Mouse (Mus musculus) induced T-regulatory cell, adult 2 months (primary cell): ENCODE data around the gene Cand2.

Source experiments
- DNase-seq: peaks from one replicate; pipeline ENCODE4 v3.0.0-alpha.2; 2012; ENCODE audit warnings: low read depth

Gene Cand2

DNA sequence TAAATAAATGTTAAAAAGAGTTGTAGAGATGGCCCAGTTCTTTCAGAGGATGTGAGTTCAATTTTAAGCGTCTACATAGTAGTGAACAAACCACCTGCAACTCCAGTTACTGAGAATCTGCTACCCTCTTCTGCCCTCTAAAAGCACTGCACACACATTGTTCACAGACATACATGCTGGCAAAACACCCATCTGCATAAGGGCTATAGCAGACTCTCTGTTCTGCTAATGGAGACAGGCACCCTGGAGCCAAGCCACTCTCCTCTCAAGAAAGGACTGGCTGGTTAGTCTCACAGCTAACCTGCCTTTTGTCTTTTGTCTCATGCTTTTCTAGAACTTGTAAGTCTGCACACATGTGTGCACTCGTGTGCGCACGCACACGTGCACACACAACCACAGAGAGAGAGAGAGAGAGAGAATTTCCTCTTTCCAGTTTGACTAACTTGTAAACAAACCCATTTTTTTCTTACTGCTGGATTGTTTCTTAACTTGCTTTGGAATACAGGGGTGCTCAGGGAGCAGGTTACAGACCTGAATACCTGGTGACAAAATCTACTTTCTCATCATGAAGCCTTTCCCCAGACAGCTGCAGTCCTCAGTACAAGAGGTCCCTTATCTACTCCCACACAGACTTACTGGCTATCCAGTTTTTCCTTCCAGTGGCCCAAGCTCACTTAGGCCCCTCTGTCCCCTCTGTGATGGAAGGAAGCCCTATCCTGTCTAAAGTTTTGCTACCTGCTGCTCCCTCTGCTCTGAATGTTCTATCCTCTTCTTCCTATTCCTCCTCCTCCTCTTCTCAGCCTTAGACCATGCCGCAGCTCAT lies 56.7 kb downstream of the Cand2 start:
- DNase-seq = no peak

DNA sequence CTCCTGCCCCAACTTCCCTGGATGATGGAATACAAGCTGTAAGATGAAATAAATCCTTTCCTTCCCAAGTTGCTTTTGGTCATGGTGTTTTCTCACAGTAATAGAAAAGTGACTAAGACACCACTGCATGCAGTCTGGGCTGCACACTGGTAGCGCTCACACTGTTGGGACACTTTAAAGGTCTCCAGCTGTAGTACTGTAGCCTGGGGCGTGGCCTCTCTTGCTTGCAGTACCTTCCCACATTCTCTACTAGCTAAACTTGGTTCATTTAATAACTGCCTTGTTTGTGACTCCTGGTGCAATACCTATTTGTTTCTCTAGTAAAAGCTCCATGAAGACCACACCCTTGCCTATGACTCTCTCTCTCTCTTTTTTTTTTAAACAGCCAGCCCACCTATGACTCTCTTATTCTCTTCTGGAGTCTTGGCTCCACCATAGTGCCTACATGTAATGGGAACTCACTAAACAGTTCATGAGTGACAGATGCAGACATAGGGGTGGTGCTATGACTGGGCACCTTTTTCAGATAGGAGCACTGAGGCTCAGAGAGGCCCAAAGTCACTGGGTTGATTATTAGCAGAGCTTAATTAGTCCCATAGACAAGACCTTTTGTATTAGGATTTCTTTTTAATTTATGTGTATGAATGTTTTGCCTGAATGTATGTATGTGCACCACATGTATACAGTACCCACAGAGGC lies 58.0 kb downstream of the Cand2 start:
- no peak for DNase-seq

DNA sequence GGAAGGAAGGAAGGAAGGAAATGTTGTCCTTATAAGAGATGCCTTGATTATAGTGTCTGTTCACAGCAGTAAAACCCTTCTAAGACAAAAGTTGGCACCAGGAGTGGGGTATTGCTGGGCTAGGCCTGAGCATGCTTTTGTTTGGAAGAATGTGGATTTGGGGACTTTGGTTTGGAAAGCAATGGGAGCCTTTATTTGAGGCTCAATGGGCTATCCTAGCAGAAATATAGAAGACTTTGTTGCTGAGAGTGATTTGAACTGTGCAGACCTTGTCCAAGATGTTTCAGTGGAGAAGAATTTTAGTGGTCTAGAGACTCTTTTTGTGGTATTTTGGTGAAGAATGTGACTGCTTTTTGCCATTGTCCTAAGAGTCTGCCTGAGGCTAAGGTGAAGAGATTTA lies 59.5 kb downstream of the Cand2 start:
- DNase-seq = no peak

DNA sequence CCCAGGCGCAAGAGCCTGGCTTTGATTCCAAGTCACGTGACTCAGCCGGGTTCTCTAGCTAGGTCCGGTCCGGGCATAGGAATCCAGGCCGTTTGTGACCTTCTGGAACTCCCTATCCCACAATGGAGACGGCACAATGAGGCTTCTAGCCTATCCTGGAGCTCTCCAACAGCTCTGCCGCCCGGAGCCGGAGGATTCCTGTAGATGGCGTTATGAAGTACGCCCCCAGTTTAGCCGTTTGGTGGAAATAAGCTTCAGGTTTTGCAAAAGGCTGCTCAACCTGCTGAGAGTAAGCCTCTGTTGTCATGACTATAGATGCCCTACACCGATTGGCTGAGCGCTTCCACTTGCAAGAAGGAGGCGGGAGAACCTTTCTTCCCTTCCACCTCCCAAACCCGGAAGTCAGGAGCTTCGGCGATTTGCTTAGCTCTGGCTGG lies 63.8 kb downstream of the Cand2 start, which contains the start of gene Efcab12:
TSS of gene Efcab12 (minus strand) at position 252 of the 437 bp plus-strand sequence.
- DNase-seq = peak; percentile 84

DNA sequence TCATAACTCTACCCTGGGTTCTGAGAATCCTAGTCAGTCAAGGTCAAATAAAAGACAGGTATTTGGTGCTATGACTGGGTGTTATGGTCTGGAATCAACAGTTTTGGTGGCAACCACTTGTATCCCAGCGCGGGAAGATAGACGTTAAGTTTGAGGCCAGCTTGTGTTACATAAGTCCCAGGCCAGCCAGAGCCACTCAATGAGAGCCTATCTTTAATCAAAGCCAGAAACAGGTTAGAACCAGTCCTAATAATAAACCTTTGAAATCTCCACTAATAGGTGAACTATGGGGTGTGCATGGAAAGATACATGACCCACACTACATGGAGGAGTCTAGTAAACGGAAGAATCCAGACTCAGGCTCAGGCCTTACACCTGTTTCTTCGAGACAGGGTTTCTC lies 64.4 kb downstream of the Cand2 start:
- peak; percentile 25 for DNase-seq

DNA sequence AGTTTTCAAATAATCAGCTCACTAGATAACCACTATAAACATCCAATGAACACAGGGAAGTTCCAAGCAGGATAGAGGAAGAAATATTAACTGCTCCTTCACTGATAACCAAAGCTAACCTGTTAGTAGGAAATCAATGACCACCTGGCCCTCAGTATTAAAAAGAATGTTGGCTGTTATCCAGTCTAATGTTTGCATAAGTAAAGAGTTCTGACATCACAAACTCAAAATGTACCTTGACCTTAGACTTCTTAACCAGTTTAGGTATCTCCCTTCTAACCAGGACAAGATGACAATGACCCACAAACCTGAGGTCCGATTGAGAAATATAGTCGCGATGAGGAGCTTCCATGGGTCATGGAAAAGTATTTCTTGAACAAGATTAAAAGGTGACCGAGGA lies 70.7 kb downstream of the Cand2 start:
- DNase-seq = no peak

DNA sequence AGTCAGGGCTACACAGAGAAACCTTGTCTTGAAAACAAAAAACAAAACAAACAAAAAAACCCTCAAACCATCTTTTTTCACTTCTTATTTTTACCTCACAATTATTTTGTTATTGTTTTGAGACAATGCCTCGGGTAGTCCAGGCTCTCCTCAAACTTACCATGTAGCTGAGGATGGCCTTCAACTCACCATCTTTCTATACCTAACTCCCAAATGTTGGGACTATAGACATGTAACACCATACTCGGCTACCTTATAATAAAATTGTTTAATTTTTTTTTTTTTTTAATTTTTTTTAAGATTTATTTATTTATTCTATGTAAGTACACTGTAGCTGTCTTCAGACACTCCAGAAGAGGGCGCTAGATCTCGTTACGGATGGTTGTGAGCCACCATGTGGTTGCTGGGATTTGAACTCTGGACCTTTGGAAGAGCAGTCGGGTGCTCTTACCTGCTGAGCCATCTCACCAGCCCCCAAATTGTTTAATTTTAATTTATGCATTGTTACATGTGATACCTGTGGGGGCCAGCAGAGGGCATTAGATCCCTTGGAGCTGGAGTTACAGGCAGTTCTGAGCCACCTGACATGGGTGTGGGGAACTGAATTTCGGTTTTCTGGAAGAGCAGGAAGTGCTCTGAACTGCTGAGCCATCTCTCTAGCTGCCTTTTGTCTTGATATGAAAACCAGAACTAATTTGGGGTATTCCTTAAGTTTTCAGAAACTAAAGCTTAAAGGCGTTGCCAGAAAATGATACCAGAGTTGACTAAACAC lies 72.5 kb downstream of the Cand2 start:
- peak; percentile 86 for DNase-seq

DNA sequence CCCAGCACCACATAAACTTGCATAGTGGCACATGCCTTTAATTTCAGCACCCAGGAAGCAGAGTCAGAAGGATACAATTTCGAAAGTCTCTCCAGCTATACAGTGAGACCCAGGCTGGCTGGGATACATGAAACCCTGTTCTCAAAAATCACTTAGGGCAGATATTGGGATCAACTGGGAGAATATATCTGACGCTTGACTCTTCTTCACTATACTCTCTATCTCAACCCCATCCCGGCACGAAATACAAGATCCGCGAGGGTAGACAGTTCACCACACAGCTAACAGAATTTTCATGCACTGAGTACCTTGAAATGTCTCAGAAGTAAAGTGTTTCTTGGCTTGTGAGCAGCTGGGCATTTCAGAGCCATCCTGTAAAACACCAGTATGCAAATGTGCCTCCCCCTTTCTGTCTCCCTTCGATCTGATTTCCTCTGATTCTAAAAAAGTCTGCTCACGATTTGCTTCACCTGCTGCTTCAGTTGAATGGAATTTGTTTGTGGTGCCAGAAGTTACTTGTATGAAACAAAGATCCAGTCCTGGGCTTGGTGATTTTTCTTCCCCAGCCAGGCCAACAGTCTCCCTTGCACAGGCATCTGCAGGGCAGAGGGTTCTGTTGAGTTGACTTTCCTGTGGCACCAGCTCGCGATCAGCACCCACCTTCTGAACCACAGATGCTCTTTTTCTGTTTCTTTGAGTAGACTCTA lies 74.4 kb downstream of the Cand2 start:
- DNase-seq = no peak

DNA sequence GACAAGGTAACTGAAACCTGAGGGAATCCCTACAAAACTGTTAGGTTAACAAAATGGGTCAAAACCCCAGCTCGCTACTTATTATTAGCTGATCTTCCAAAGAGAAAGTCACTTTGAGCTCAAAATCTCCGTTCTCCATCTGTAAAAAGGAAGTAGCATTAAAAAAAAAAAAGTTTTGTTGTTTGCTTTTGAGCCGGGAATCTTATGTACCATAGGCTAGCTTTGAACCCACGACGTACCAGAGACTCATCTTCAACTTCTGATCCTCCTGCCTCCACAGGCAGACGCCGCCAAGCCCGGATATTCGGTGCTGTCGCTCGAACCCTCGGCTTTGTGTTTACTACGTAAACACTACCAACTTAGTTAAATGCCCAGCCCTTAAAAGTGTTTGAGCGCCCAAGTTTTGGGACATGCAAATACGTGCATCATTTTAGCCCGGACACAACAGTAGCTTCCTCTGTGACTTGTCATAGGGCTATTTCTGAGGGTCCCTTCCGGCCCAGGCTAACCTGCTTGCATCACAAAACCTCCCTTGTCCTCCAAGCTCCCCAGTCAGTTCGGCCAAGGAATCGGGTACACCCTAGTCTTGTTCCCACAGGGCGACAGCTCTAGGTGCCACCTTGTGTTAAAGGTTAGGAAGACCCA lies 78.2 kb downstream of the Cand2 start:
- DNase-seq = no peak

DNA sequence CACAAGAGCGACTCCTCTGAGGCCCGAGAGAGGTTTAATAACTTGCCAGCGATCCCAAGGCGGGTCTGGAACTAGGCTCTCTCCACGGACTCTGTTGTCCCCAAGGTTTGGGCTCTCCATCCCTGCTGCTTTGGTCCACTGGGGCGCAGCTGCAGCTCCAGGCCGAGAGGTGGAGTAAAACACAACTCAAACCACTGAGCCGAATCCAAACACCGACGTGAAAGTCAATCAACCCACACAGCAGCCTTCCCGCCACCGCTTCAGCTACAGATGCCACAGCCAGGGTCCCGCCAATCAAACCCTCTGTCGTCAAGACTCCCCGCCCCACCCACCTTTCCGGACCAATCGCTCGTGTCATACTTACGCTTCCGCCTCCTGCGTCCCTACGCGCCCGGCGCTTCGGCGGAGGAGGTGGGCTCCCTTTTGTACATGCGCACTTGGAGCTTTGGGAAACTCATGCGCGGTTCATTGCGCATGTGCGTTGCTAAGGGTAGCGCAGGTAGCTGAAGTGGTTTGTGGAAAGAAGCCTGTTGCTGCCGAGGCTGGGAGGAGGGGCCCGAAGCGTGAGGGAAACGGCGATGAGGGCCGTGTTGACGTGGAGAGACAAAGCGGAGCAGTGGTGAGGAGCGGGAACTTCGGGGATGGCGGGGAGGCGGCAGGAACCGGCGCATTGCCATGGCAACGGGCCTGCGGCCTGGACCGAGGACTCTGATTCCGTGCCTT lies 78.9 kb downstream of the Cand2 start, which contains the start of the genes Mbd4 and Ift122:
TSS of gene Mbd4 (minus strand) at position 281 of the 723 bp plus-strand sequence.
TSS of gene Ift122 (plus strand) at position 380 of the 723 bp plus-strand sequence.
- DNase-seq = peak; percentile 100

DNA sequence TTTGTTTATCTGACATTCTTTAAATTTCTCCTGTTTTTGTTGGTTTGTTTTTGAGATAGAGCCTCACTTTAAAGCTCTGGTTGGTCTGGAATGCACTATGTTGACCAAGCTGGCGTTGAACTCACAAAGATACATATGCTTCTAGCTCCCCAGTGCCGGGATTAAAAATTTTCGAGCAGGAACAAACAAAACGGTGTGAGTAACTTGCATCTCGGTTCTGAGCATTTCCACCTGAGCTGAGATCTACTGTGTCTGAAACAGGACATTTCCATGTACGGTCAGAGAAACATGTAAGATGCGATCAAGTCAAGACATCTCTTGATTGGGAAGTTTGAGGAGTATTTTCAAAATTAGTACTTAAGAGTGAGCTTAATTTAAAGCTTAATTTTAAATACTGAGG lies 79.6 kb downstream of the Cand2 start:
- DNase-seq = no peak

DNA sequence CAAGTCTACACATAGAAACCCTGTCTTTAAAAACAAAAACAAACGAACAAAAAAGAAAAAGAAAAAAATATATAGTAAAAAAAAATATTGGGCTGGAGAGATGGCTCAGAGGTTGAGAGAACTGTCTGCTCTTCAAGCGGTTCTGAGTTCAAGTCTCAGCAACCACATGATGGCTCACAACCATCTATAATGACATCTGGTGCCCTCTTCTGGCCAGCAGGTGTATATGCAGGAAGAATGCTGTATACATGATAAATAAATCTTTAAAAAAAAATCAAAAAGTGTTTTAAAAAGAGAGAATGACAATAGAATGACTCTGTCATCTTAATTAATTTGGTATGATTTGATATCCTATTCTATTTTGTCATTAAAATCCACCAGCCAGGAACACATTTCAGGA lies 80.1 kb downstream of the Cand2 start:
- peak; percentile 71 for DNase-seq
